ENCODE assay signal across 7 mouse cellular contexts in the genomic region with DNA sequence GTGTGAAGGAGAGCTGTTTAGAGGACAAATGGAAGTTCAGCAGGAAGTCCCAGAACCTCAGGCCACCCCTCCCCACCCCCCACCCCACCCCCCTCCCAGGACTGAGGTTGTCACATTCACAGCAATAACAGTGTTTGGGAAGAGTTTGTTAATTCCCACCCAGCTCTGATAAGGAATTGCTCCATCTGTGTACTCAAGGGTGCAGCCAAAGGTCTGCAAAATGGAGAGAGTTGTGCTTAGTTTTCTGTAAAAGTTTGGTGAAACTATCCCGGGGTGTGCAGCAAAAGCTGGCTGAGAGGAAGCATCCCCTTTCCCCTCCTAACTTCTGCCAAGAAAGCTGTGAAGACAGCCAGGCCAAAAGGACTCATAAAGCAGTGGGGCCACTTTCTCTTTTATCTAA. TPM values are rescaled to one million over a fixed set of nuclear protein-coding genes. Genes with fewer than 3 reads are reported as not detected.
A peak's percentile ranks its signal among the peaks of the same experiment; 100 is the strongest.
DNase-seq lines count a peak whose midpoint lies in the region; ATAC-seq lines count a peak whose summit lies in the region.

No protein-coding gene starts in this region.

- H3K36me3 ChIP-seq in forebrain, embryonic 11.5 days (ENCODE audit: control insufficient read depth, insufficient read depth, low read length), result no peaks in the 10 kb centered on the region; the same call in 1 of the 2 replicates
- H3K36me3 ChIP-seq in hindbrain, embryonic 15.5 days, result no peaks in the 10 kb centered on the region
- H3K36me3 ChIP-seq in lung, embryonic 16.5 days (ENCODE audit: control insufficient read depth, insufficient read depth, low read length), result no peaks in the 10 kb centered on the region

- DNase-seq in NIH3T3 (ENCODE audit: low read depth), result peak; percentile 36
- DNase-seq in forebrain, embryonic 11.5 days (ENCODE audit: low spot score), result no peak
- no peak for DNase-seq in thymus, postnatal 25 days
- DNase-seq in layer of hippocampus, postnatal 14 days (ENCODE audit: low spot score in 2 of 2), result no peak
- no peak for DNase-seq in right cerebral cortex, postnatal 25 days

- ATAC-seq in forebrain, embryonic 11.5 days (replicated peaks; ENCODE audit: low FRiP score), result no peak
- ATAC-seq in hindbrain, embryonic 15.5 days (ENCODE audit: low FRiP score, low read depth), result no peak
- peak; percentile 73 for ATAC-seq in lung, embryonic 16.5 days (ENCODE audit: low read depth)

- WGBS in forebrain, embryonic 11.5 days, result 61% methylated on average over 1 of the region's 1 CpGs
- WGBS in hindbrain, embryonic 15.5 days, result 76% methylated on average over 1 of the region's 1 CpGs
- 4% methylated on average over 1 of the region's 1 CpGs for WGBS in lung, embryonic 16.5 days

- peak overlapping the region; percentile 92; the same call in 1 of the 2 replicates for H3K9ac ChIP-seq in forebrain, embryonic 11.5 days (ENCODE audit: low read length)
- no peak overlapping the region for H3K9ac ChIP-seq in hindbrain, embryonic 15.5 days
- peak overlapping the region; percentile 87; the same call in 1 of the 2 replicates for H3K9ac ChIP-seq in lung, embryonic 16.5 days (ENCODE audit: low read length)

- H3K4me2 ChIP-seq in forebrain, embryonic 11.5 days (ENCODE audit: low read depth, low read length, severe bottlenecking), result peak overlapping the region; percentile 61
- H3K4me2 ChIP-seq in hindbrain, embryonic 15.5 days, result peak overlapping the region; percentile 71
- peak overlapping the region; percentile 72 for H3K4me2 ChIP-seq in lung, embryonic 16.5 days (ENCODE audit: low read depth, low read length)

- H3K4me3 ChIP-seq in forebrain, embryonic 11.5 days (ENCODE audit: low read depth, low read length), result peak overlapping the region; percentile 75
- H3K4me3 ChIP-seq in hindbrain, embryonic 15.5 days, result peak overlapping the region; percentile 88; the same call in 1 of the 2 replicates
- H3K4me3 ChIP-seq in lung, embryonic 16.5 days (ENCODE audit: low read length), result peak overlapping the region; percentile 77

- H3K9me3 ChIP-seq in forebrain, embryonic 11.5 days (ENCODE audit: control insufficient read depth, low read length), result no peaks in the 10 kb centered on the region
- H3K9me3 ChIP-seq in hindbrain, embryonic 15.5 days, result no peaks in the 10 kb centered on the region
- no peaks in the 10 kb centered on the region for H3K9me3 ChIP-seq in lung, embryonic 16.5 days (ENCODE audit: control insufficient read depth, low read length)

- H3K27me3 ChIP-seq in forebrain, embryonic 11.5 days (ENCODE audit: control insufficient read depth, insufficient read depth, low read length), result no peaks in the 10 kb centered on the region
- no peaks in the 10 kb centered on the region for H3K27me3 ChIP-seq in hindbrain, embryonic 15.5 days
- H3K27me3 ChIP-seq in lung, embryonic 16.5 days (ENCODE audit: control insufficient read depth, insufficient read depth, low read depth, low read length), result no peaks in the 10 kb centered on the region

- no peak overlapping the region for H3K27ac ChIP-seq in forebrain, embryonic 11.5 days (ENCODE audit: low read depth, low read length)
- H3K27ac ChIP-seq in hindbrain, embryonic 15.5 days (replicated peaks), result peak overlapping the region; percentile 63; the same call in 1 of the 2 replicates
- H3K27ac ChIP-seq in lung, embryonic 16.5 days (ENCODE audit: low read length), result peak overlapping the region; percentile 86

- H3K4me1 ChIP-seq in forebrain, embryonic 11.5 days (replicated peaks; ENCODE audit: control insufficient read depth, insufficient read depth, low read length), result no peaks in the 10 kb centered on the region; the same call in 1 of the 2 replicates
- H3K4me1 ChIP-seq in hindbrain, embryonic 15.5 days (replicated peaks), result peaks cover 16% of the 10 kb centered on the region
- H3K4me1 ChIP-seq in lung, embryonic 16.5 days (replicated peaks; ENCODE audit: control insufficient read depth, insufficient read depth, low read length), result peaks cover 22% of the 10 kb centered on the region; the same call in 1 of the 2 replicates

RNA-seq across cellular contexts. Expression of gene Sfxn1, which starts 1.4 kb away (rescaled TPM):
- polyA plus RNA-seq in forebrain, embryonic 11.5 days (2014; fragmentation: Nextera tagmentation; extraction: Ambion mirVana), result 94.5 and 96.9 TPM in 2 replicates
- polyA plus RNA-seq in hindbrain, embryonic 15.5 days (2015; fragmentation: Nextera tagmentation; extraction: Ambion mirVana), result 85.1 and 89.1 TPM in 2 replicates
- polyA plus RNA-seq in lung, embryonic 16.5 days (2015; fragmentation: Nextera tagmentation; extraction: Ambion mirVana), result 52.0 and 54.0 TPM in 2 replicates
- 10 to 100 TPM; 52.3 to 52.9 TPM for total RNA-seq in layer of hippocampus, postnatal 14 days (2021)

RNA-seq across cellular contexts. Expression of gene Drd1, which starts 17.6 kb away (rescaled TPM):
- 0.15 and 0.19 TPM in 2 replicates for polyA plus RNA-seq in forebrain, embryonic 11.5 days (2014; fragmentation: Nextera tagmentation; extraction: Ambion mirVana)
- 1.2 and 2.6 TPM in 2 replicates for polyA plus RNA-seq in hindbrain, embryonic 15.5 days (2015; fragmentation: Nextera tagmentation; extraction: Ambion mirVana)
- 0.52 and 0.99 TPM in 2 replicates for polyA plus RNA-seq in lung, embryonic 16.5 days (2015; fragmentation: Nextera tagmentation; extraction: Ambion mirVana)
- 1 to 10 TPM; 2.4 to 2.9 TPM for total RNA-seq in layer of hippocampus, postnatal 14 days (2021)
